Comparison of ENCODE assay signal across 25 mouse cellular contexts in genomic region chr2:105030505-105030904, GRCm38 (mm10). TPM values are rescaled to one million over a fixed set of nuclear protein-coding genes. Genes with fewer than 3 reads are reported as not detected.
DNase-seq lines count a peak whose midpoint lies in the region; ATAC-seq lines count a peak whose summit lies in the region.
"Had no signal": no experiment of that assay in that cellular context is flagged by ENCODE, and none has a peak within 500 bp of the region (broad histone marks: within the 10 kb centered on the region; RNA-seq: fewer than 3 reads in every experiment).

No protein-coding gene starts in this region.

- no peaks in the 10 kb centered on the region; the same call in 1 of the 2 replicates for H3K4me1 ChIP-seq in liver, embryonic 12.5 days
- H3K4me1 ChIP-seq in liver, embryonic 11.5 days (replicated peaks; ENCODE audit: control insufficient read depth, insufficient read depth, low read length): no peaks in the 10 kb centered on the region
- no peaks in the 10 kb centered on the region for H3K4me1 ChIP-seq in heart, embryonic 11.5 days (ENCODE audit: control insufficient read depth, insufficient read depth, low read length)
- H3K4me1 ChIP-seq: embryonic facial prominence, embryonic 13.5 days; embryonic facial prominence, embryonic 15.5 days; forebrain, embryonic 12.5 days had no signal

- DNase-seq in liver, embryonic 11.5 days (ENCODE audit: low spot score): no peak
- DNase-seq in kidney, postnatal 14 days: no peak
- no peak for DNase-seq in adrenal gland, postnatal 4 days (ENCODE audit: low spot score in 2 of 2)
- DNase-seq: adrenal gland, adult 8-10 months; adrenal gland, postnatal 14 days; adrenal gland, postnatal 36 days; cerebellum, adult 11 months; cerebellum, adult 18-20 months; cerebellum, adult 8-10 months; cerebellum, adult 9-11 months; cerebellum, postnatal 14 days; cerebellum, postnatal 36 days; embryo, embryonic 11 days had no signal

- H3K4me3 ChIP-seq in liver, embryonic 12.5 days: no peak overlapping the region
- no peak overlapping the region for H3K4me3 ChIP-seq in liver, embryonic 11.5 days (ENCODE audit: low read depth, low read length)
- H3K4me3 ChIP-seq in heart, embryonic 11.5 days (ENCODE audit: low read depth, low read length): no peak overlapping the region
- H3K4me3 ChIP-seq: embryonic facial prominence, embryonic 13.5 days; embryonic facial prominence, embryonic 15.5 days; forebrain, embryonic 10.5 days; forebrain, embryonic 12.5 days had no signal

- H3K27ac ChIP-seq in liver, embryonic 12.5 days: no peak overlapping the region
- no peak overlapping the region for H3K27ac ChIP-seq in liver, embryonic 11.5 days (ENCODE audit: low read depth, low read length)
- no peak overlapping the region for H3K27ac ChIP-seq in heart, embryonic 11.5 days (ENCODE audit: low read depth, low read length)
- H3K27ac ChIP-seq: embryonic facial prominence, embryonic 13.5 days; embryonic facial prominence, embryonic 15.5 days; forebrain, embryonic 10.5 days; forebrain, embryonic 12.5 days had no signal

- H3K36me3 ChIP-seq in liver, embryonic 12.5 days: no peaks in the 10 kb centered on the region
- no peaks in the 10 kb centered on the region for H3K36me3 ChIP-seq in liver, embryonic 11.5 days (ENCODE audit: control insufficient read depth, insufficient read depth, low read length)
- no peaks in the 10 kb centered on the region for H3K36me3 ChIP-seq in heart, embryonic 11.5 days (ENCODE audit: control insufficient read depth, insufficient read depth, low read length)
- H3K36me3 ChIP-seq: embryonic facial prominence, embryonic 13.5 days; embryonic facial prominence, embryonic 15.5 days; forebrain, embryonic 10.5 days; forebrain, embryonic 12.5 days had no signal

- H3K27me3 ChIP-seq in liver, embryonic 12.5 days (replicated peaks): peaks cover 4% of the 10 kb centered on the region; the same call in 1 of the 2 replicates
- 0 out of 2 replicates have a peak, but pooled peaks cover 2% of the 10 kb centered on the region for H3K27me3 ChIP-seq in liver, embryonic 11.5 days (replicated peaks; ENCODE audit: control insufficient read depth, insufficient read depth, low read length)
- no peaks in the 10 kb centered on the region for H3K27me3 ChIP-seq in heart, embryonic 11.5 days (ENCODE audit: control insufficient read depth, insufficient read depth, low read length)
- H3K27me3 ChIP-seq: embryonic facial prominence, embryonic 13.5 days; embryonic facial prominence, embryonic 15.5 days; forebrain, embryonic 12.5 days; Patski had no signal

- H3K9ac ChIP-seq in liver, embryonic 12.5 days: no peak overlapping the region
- no peak overlapping the region for H3K9ac ChIP-seq in liver, embryonic 11.5 days (ENCODE audit: low read depth, low read length)
- no peak overlapping the region for H3K9ac ChIP-seq in heart, embryonic 11.5 days (ENCODE audit: low read depth, low read length)
- H3K9ac ChIP-seq: embryonic facial prominence, embryonic 13.5 days; embryonic facial prominence, embryonic 15.5 days; forebrain, embryonic 12.5 days had no signal

- H3K4me2 ChIP-seq in liver, embryonic 12.5 days: no peak overlapping the region
- no peak overlapping the region for H3K4me2 ChIP-seq in liver, embryonic 11.5 days
- H3K4me2 ChIP-seq in heart, embryonic 11.5 days: no peak overlapping the region
- H3K4me2 ChIP-seq: embryonic facial prominence, embryonic 13.5 days; embryonic facial prominence, embryonic 15.5 days; forebrain, embryonic 12.5 days had no signal

- ATAC-seq in liver, embryonic 12.5 days: peak; percentile 30; the same call in 1 of the 2 replicates
- ATAC-seq in liver, embryonic 11.5 days (replicated peaks; ENCODE audit: low FRiP score): no peak
- peak; percentile 63 for ATAC-seq in erythroblast, adult 5-6 weeks (replicated peaks; ENCODE audit: low FRiP score, poor library complexity, severe bottlenecking)
- peak; percentile 51; the same call in 1 of the 2 replicates for ATAC-seq in megakaryocyte progenitor cell, adult 5-6 weeks (replicated peaks; ENCODE audit: poor library complexity)
- ATAC-seq in heart, embryonic 11.5 days (replicated peaks; ENCODE audit: insufficient number of reproducible peaks, low FRiP score, low TSS enrichment): no peak
- ATAC-seq: activated CD4-positive, CD25-positive, alpha-beta regulatory T cell, adult 4 months; forebrain, embryonic 14.5 days; forebrain, embryonic 16.5 days; Patski had no signal

- WGBS in liver, embryonic 12.5 days (ENCODE audit: insufficient replicate concordance): 77% methylated on average over 5 of the region's 5 CpGs
- WGBS in liver, embryonic 11.5 days: 87% methylated on average over 5 of the region's 5 CpGs
- 84% methylated on average over 5 of the region's 5 CpGs for WGBS in heart, embryonic 11.5 days (ENCODE audit: insufficient replicate concordance)

- no peaks in the 10 kb centered on the region for H3K9me3 ChIP-seq in liver, embryonic 12.5 days (replicated peaks)
- no peaks in the 10 kb centered on the region for H3K9me3 ChIP-seq in liver, embryonic 11.5 days (ENCODE audit: control insufficient read depth, low read length)
- H3K9me3 ChIP-seq in heart, embryonic 11.5 days (replicated peaks; ENCODE audit: control insufficient read depth, low read length): no peaks in the 10 kb centered on the region
- H3K9me3 ChIP-seq: embryonic facial prominence, embryonic 13.5 days; embryonic facial prominence, embryonic 15.5 days; forebrain, embryonic 10.5 days; forebrain, embryonic 12.5 days had no signal

RNA-seq across cellular contexts. Expression of gene Eif3m, which starts 13.6 kb away (rescaled TPM):
- 228 and 250 TPM in 2 replicates for polyA plus RNA-seq in liver, embryonic 12.5 days (2016; fragmentation: Nextera tagmentation; extraction: Ambion mirVana)
- polyA plus RNA-seq in liver, embryonic 11.5 days (2014; fragmentation: Nextera tagmentation; extraction: Ambion mirVana): 330 and 348 TPM in 2 replicates
- total RNA-seq in erythroblast, adult 5-6 weeks (2015; ENCODE audit: low replicate concordance): 113 and 128 TPM in 2 replicates
- total RNA-seq in erythroblast, adult 5-6 weeks (2017; ENCODE audit: low replicate concordance): 52.7 and 64.4 TPM in 2 replicates
- 397 and 412 TPM in 2 replicates for total RNA-seq in megakaryocyte progenitor cell, adult 5-6 weeks (2015)
- 294 and 304 TPM in 2 replicates for total RNA-seq in megakaryocyte progenitor cell, adult 5-6 weeks (2017)
- 238 and 240 TPM in 2 replicates for polyA plus RNA-seq in heart, embryonic 11.5 days (2014; fragmentation: Nextera tagmentation; extraction: Ambion mirVana)
- total RNA-seq in adrenal gland, postnatal 4 days (2021): 100 to 1,000 TPM; 193 to 197 TPM

Comparison
In these comparisons a context has a peak if more than half of its experiments do, and no peak if none do; other contexts are left out.
1. ATAC-seq: peak in liver, embryonic 12.5 days (single experiment), erythroblast, adult 5-6 weeks (single experiment) and megakaryocyte progenitor cell, adult 5-6 weeks (single experiment); none in liver, embryonic 11.5 days (single experiment) and heart, embryonic 11.5 days (single experiment).